Mouse (Mus musculus): ENCODE measurements around the gene Cryba2. TPM values are rescaled to one million over a fixed set of nuclear protein-coding genes. Genes with fewer than 3 reads are reported as not detected.
A peak's percentile ranks its signal among the peaks of the same experiment; 100 is the strongest.

The Cryba2 gene
- polyA plus RNA-seq (2014; fragmentation: Nextera tagmentation; extraction: Ambion mirVana), result not detected in 2 replicates

DNA sequence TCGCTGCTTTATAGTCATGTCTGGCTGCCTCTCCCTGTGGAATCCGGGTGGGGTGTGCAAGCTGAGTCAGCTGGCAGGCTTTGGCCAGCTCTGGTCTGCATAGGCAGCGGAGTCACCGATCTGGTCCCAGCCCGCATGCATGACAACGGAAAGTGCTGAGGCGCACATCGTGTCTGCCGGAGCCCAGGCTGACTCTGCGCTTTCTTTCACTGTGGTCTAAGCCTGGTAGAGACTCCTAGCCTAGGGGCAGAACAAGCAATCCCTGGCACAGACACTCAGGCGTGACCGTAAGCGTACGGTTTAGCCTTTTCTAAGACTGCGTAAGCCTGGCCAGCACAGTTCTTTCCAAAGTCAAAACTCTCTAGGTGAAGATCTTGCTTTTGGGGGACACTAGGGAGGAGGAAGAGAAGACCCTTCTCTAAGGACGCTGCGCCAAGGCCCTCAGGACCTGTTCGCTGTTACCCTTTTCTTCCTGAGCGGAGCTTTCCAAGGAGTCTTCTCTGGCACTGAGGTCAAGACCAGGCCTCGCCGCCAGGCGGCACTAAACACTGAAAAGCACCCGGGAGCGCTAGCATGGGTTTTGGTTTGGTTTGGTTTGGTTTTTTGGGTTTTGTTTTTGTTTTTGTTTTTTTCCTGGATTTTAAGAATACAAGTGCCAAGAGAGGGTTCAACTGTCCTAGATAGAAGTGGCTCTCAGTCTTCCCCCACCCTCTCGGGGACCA is at the start of gene Cryba2:
Cryba2 (minus strand) TSS at position 10 of the 722 bp plus-strand sequence.
- peak within 1 kb of the TSS; percentile 15 for H3K4me2 ChIP-seq (ENCODE audit: low read depth)

DNA sequence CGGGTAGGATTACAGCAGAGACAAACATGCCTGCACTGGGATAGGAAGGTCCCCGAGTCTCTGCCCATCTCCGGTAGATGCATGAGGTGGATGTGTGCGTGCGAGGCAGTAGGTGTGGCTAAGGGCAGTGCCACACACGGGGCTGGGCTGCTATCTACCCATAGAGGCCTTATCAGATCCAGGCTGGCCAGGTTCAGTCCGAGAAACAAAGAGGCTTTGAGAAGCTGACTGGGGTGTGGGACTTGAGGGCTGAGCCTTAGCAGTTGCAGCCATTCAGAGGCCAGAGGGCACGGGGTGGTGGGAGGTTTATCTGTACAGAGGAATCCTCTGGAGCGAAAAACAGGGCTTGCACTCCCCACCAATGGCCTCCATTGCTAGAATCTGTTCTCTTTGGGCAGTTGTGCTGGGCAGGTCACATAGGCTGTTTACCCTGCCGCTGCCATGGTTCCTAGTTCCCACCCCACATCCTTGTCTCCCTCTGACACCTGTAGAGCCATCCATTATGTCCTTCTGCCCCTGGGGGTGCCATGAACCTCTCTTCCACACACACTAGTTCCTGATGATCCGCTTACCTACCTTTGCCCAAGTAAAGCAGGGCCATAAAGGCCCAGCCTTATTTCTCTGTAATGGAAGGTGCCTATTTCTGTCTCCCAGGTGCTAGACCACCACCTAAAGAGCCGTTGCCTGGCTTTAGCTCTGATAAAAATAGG is 48.9 kb upstream of the Cryba2 start:
- no peak overlapping the region for H3K27ac ChIP-seq (ENCODE audit: low read depth, low read length)
- H3K9me3 ChIP-seq (ENCODE audit: control insufficient read depth, low read length), result no peaks in the 10 kb centered on the region
- DNase-seq (ENCODE audit: low spot score) (no peak), ATAC-seq (ENCODE audit: insufficient read depth, low FRiP score, low TSS enrichment) (no peak)
- H3K4me2 ChIP-seq (ENCODE audit: low read depth), result no peak overlapping the region
- peaks cover 13% of the 10 kb centered on the region for H3K27me3 ChIP-seq (ENCODE audit: control insufficient read depth, insufficient read depth, low read length)
- WGBS, result 61% methylated on average over 12 of the region's 12 CpGs
- no peaks in the 10 kb centered on the region for H3K4me1 ChIP-seq (ENCODE audit: control insufficient read depth, insufficient read depth, low read length)
- H3K9ac ChIP-seq (ENCODE audit: low read length), result no peak overlapping the region
- no peaks in the 10 kb centered on the region for H3K36me3 ChIP-seq (ENCODE audit: control insufficient read depth, insufficient read depth, low read length)
- H3K4me3 ChIP-seq (ENCODE audit: low read depth, low read length), result no peak overlapping the region

More for the DNA sequence above, at the start of gene Cryba2:
- WGBS, result 3% methylated on average over 25 of the region's 25 CpGs
- no peak within 1 kb of the TSS for H3K4me3 ChIP-seq (ENCODE audit: low read depth, low read length)
- ATAC-seq (ENCODE audit: insufficient read depth, low FRiP score, low TSS enrichment) (peak; percentile 27; the same call in 1 of the 2 replicates), DNase-seq (ENCODE audit: low spot score) (peak; percentile 82)
- no peak within 1 kb of the TSS for H3K9ac ChIP-seq (ENCODE audit: low read length)
- no peak within 1 kb of the TSS for H3K27ac ChIP-seq (ENCODE audit: low read depth, low read length)
- peaks cover 8% of the 10 kb centered on the region for H3K4me1 ChIP-seq (ENCODE audit: control insufficient read depth, insufficient read depth, low read length)
- H3K9me3 ChIP-seq (ENCODE audit: control insufficient read depth, low read length), result no peaks in the 10 kb centered on the region
- peaks cover 89% of the 10 kb centered on the region for H3K27me3 ChIP-seq (ENCODE audit: control insufficient read depth, insufficient read depth, low read length)
- no peaks in the 10 kb centered on the region for H3K36me3 ChIP-seq (ENCODE audit: control insufficient read depth, insufficient read depth, low read length)

DNA sequence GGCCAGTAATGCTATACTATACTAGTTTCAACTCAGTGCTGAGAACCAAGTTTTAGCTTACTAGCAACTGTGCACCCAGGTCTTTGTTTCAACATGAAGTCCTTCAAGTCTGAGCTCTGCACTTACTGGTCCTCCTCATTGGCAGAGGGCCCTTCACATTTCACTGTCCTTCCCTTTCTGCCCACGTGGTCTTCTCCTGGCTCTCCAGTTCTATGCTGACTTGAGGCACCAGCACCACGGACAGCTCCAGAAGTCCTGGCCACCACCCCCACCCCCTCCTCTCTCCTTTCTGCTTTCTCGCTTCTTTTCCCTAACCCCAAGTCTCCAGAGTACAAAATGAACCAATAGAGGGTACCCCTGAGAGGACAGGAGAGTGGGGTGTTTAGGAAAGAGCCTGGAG is 46.8 kb upstream of the Cryba2 start:
- H3K27me3 ChIP-seq (ENCODE audit: control insufficient read depth, insufficient read depth, low read length), result peaks cover 4% of the 10 kb centered on the region; the same call in 1 of the 2 replicates
- H3K4me3 ChIP-seq (ENCODE audit: low read depth, low read length), result no peak overlapping the region
- ATAC-seq (ENCODE audit: insufficient read depth, low FRiP score, low TSS enrichment), result no peak
- no peak for DNase-seq (ENCODE audit: low spot score)
- no peaks in the 10 kb centered on the region for H3K4me1 ChIP-seq (ENCODE audit: control insufficient read depth, insufficient read depth, low read length)
- H3K4me2 ChIP-seq (ENCODE audit: low read depth), result no peak overlapping the region
- no peaks in the 10 kb centered on the region for H3K36me3 ChIP-seq (ENCODE audit: control insufficient read depth, insufficient read depth, low read length)
- 10% methylated on average over 3 of the region's 3 CpGs for WGBS
- no peak overlapping the region for H3K27ac ChIP-seq (ENCODE audit: low read depth, low read length)
- no peak overlapping the region for H3K9ac ChIP-seq (ENCODE audit: low read length)
- no peaks in the 10 kb centered on the region for H3K9me3 ChIP-seq (ENCODE audit: control insufficient read depth, low read length)

DNA sequence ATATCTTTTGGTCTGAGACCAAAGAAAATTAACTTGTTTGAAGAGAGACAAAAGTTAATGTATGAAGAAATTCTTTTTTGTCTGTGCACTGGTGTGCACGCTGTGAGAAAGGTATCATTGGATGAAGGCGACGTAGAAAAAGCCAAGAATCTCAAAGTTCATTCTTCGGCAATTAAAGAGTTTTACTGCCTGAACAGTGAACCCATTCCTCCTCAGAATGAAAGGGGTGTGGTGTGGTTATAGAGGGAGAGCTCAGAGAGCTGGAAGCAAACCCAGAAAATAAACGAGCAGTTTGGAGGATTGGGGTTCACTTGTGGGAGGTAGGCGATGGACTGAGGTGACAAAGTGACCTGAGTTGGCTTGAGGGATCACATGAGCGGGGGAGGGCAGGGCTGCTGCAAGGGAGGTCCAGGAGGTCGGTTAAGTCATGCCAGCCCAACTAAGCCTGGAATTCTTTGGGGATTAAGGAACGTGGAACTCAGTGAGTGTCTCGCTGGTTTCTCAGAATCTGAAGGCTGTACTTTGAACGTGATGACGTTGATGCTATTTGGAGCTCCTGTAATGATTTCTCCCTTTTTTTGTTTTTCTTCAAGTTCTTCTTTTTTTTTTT is 43.4 kb upstream of the Cryba2 start:
- no peaks in the 10 kb centered on the region for H3K4me1 ChIP-seq (ENCODE audit: control insufficient read depth, insufficient read depth, low read length)
- no peak overlapping the region for H3K9ac ChIP-seq (ENCODE audit: low read length)
- 50% methylated on average over 12 of the region's 12 CpGs for WGBS
- no peak for ATAC-seq (ENCODE audit: insufficient read depth, low FRiP score, low TSS enrichment)
- no peak overlapping the region for H3K4me2 ChIP-seq (ENCODE audit: low read depth)
- no peaks in the 10 kb centered on the region for H3K36me3 ChIP-seq (ENCODE audit: control insufficient read depth, insufficient read depth, low read length)
- peaks cover 6% of the 10 kb centered on the region; the same call in 1 of the 2 replicates for H3K27me3 ChIP-seq (ENCODE audit: control insufficient read depth, insufficient read depth, low read length)
- H3K4me3 ChIP-seq (ENCODE audit: low read depth, low read length), result no peak overlapping the region
- H3K9me3 ChIP-seq (ENCODE audit: control insufficient read depth, low read length), result no peaks in the 10 kb centered on the region
- DNase-seq (ENCODE audit: low spot score), result no peak
- no peak overlapping the region for H3K27ac ChIP-seq (ENCODE audit: low read depth, low read length)

DNA sequence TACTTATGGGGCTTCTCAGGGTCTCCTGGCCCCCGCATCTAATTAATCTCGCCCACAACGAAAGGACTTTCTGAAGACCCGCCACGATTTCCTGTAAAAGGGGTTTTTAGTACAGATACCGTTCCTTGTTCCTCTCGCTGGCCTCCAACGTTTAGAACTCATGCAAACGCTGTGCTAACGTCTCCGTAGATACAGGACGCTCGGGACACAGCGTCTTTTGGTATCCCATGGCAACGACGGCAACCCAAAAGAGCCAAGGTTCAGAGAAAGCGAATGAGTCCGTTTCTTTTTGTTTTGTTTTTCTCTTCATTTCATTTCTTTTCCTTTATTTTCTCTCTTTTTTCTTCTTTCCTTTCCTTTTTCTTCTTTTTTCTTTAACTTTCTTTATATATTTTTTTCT is 42.5 kb upstream of the Cryba2 start, which contains the start of gene Cfap65:
Cfap65 (minus strand) TSS at position 198 of the 400 bp plus-strand sequence.
- Histone ChIP-seq H3K9ac (ENCODE audit: low read length) (no peak within 1 kb of the TSS), H3K27me3 (ENCODE audit: control insufficient read depth, insufficient read depth, low read length) (peaks cover 6% of the 10 kb centered on the region; the same call in 1 of the 2 replicates), H3K4me2 (ENCODE audit: low read depth) (peak within 1 kb of the TSS; percentile 23), H3K36me3 (ENCODE audit: control insufficient read depth, insufficient read depth, low read length) (no peaks in the 10 kb centered on the region), H3K9me3 (ENCODE audit: control insufficient read depth, low read length) (no peaks in the 10 kb centered on the region), H3K4me1 (ENCODE audit: control insufficient read depth, insufficient read depth, low read length) (no peaks in the 10 kb centered on the region), H3K4me3 (ENCODE audit: low read depth, low read length) (no peak within 1 kb of the TSS), H3K27ac (ENCODE audit: low read depth, low read length) (no peak within 1 kb of the TSS)
- peak; percentile 76 for DNase-seq (ENCODE audit: low spot score)
- no peak for ATAC-seq (ENCODE audit: insufficient read depth, low FRiP score, low TSS enrichment)
- 1% methylated on average over 18 of the region's 18 CpGs for WGBS

DNA sequence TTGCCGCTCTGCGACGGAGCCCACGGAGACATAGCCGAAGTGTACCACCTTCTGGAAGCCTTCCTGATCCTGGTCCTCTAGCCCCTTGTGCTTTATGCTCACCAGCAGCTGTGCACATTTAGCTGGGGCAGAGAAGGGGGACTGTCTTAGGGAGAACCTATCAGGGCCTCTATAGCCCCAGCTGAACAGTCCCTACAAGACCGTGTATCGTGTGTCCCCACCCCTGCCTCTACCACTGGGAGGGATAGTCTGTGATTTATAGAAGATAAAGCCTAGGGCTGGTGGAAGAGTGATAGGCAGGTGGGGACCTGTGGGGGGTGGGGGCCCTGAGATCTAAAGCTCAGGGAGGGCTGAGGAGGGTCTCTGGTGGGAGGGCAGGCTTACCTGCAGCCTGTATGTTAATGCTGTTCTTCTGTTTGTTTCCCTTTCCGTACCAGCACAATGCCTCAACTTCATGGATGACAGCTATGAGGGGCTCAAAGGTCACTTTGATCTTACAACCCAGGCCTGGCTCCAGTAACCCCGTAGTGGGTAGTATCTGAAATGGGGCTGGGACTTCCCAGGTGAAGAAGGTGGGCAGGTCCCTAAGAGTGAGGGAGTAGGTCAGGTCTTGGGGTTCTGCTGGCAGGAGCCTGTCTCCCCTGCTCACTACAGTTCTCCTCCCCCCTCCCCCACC is 34.8 kb upstream of the Cryba2 start:
- Histone ChIP-seq H3K36me3 (ENCODE audit: control insufficient read depth, insufficient read depth, low read length) (no peaks in the 10 kb centered on the region), H3K27ac (ENCODE audit: low read depth, low read length) (no peak overlapping the region), H3K4me1 (ENCODE audit: control insufficient read depth, insufficient read depth, low read length) (no peaks in the 10 kb centered on the region), H3K9me3 (ENCODE audit: control insufficient read depth, low read length) (no peaks in the 10 kb centered on the region), H3K4me2 (ENCODE audit: low read depth) (no peak overlapping the region), H3K4me3 (ENCODE audit: low read depth, low read length) (no peak overlapping the region), H3K27me3 (ENCODE audit: control insufficient read depth, insufficient read depth, low read length) (no peaks in the 10 kb centered on the region; the same call in 1 of the 2 replicates), H3K9ac (ENCODE audit: low read length) (no peak overlapping the region)
- WGBS, result 76% methylated on average over 9 of the region's 9 CpGs
- ATAC-seq (ENCODE audit: insufficient read depth, low FRiP score, low TSS enrichment) (no peak), DNase-seq (ENCODE audit: low spot score) (no peak)

DNA sequence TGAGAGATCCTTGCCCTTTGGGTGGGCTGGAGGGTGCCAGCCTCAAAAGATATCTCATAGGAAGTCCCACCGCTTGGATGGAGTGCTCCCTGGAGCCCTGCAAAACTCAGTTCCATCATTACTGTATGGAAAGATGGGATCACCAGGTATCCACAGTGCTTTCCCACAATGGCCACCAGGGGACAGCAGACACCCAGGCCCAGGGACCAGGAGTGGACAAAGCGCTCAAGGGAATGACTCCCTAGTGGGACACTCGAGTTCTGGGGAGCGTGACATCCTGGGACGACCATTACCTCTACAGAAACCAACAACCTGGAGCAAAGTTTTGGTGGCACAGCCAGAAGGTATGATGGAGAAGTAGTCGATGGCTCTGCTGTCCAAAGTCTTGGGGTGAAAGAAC is 33.8 kb upstream of the Cryba2 start:
- no peaks in the 10 kb centered on the region for H3K9me3 ChIP-seq (ENCODE audit: control insufficient read depth, low read length)
- no peaks in the 10 kb centered on the region for H3K36me3 ChIP-seq (ENCODE audit: control insufficient read depth, insufficient read depth, low read length)
- H3K9ac ChIP-seq (ENCODE audit: low read length), result no peak overlapping the region
- H3K4me2 ChIP-seq (ENCODE audit: low read depth), result no peak overlapping the region
- no peaks in the 10 kb centered on the region; the same call in 1 of the 2 replicates for H3K27me3 ChIP-seq (ENCODE audit: control insufficient read depth, insufficient read depth, low read length)
- ATAC-seq (ENCODE audit: insufficient read depth, low FRiP score, low TSS enrichment), result no peak
- no peak overlapping the region for H3K4me3 ChIP-seq (ENCODE audit: low read depth, low read length)
- peak; percentile 58 for DNase-seq (ENCODE audit: low spot score)
- H3K27ac ChIP-seq (ENCODE audit: low read depth, low read length), result no peak overlapping the region
- no peaks in the 10 kb centered on the region for H3K4me1 ChIP-seq (ENCODE audit: control insufficient read depth, insufficient read depth, low read length)
- WGBS, result 35% methylated on average over 6 of the region's 6 CpGs

DNA sequence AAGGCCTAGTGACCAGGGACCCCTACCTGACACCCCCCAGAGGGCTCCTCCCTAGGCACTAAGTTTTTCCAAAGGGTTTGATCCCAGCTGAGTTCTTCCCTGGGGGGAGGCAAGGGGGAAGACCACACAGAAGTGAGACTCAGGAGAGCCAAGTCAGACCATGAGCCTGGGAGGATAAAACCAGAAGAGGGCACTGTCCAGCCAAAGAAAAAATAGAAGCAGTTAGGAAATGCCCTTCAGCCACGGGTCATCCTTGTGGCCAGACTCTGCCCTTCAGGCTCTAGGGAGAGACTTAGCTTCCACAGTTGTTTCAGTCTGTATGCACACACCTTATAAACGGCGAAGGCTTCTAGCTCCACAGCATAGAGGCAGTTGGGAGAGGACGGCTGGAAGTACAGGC is 31.5 kb upstream of the Cryba2 start:
- 62% methylated on average over 4 of the region's 4 CpGs for WGBS
- no peak overlapping the region for H3K9ac ChIP-seq (ENCODE audit: low read length)
- H3K4me2 ChIP-seq (ENCODE audit: low read depth), result no peak overlapping the region
- ATAC-seq (ENCODE audit: insufficient read depth, low FRiP score, low TSS enrichment), result no peak
- H3K4me1 ChIP-seq (ENCODE audit: control insufficient read depth, insufficient read depth, low read length), result no peaks in the 10 kb centered on the region
- H3K27me3 ChIP-seq (ENCODE audit: control insufficient read depth, insufficient read depth, low read length), result no peaks in the 10 kb centered on the region; the same call in 1 of the 2 replicates
- H3K27ac ChIP-seq (ENCODE audit: low read depth, low read length), result no peak overlapping the region
- no peak overlapping the region for H3K4me3 ChIP-seq (ENCODE audit: low read depth, low read length)
- H3K9me3 ChIP-seq (ENCODE audit: control insufficient read depth, low read length), result no peaks in the 10 kb centered on the region
- no peak for DNase-seq (ENCODE audit: low spot score)
- no peaks in the 10 kb centered on the region for H3K36me3 ChIP-seq (ENCODE audit: control insufficient read depth, insufficient read depth, low read length)
